Mouse (Mus musculus): Measurements from ENCODE around the gene Scamp3. TPM values are rescaled to one million over a fixed set of nuclear protein-coding genes. Genes with fewer than 3 reads are reported as not detected.

Scamp3 gene
- polyA plus RNA-seq, 1 experiment from 2014 or later = 128 TPM

DNA sequence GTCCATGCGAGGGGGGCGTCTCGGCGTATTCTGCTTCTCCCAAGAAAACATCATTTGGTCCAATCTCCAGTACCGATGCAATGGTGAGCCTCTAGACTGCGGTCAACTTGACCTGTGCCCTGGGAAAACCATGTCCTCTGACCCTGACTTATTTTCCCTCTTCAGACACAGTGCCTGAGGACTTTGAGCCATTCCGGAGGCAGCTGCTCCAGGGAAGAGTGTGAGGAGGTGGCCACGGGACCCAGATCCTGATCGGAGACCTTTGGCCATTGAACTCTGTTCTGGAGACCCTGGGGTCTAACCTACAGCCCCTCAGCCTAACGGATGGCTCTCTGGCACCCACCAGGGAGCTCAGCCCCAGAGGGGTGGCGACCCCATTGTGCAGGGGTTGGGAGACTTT is 49.1 kb downstream of the Scamp3 start:
- WGBS = 4% methylated on average over 11 of the region's 11 CpGs
- Histone ChIP-seq H3K4me2 (ENCODE audit: low read length) (peak overlapping the region; percentile 71), H3K4me1 (replicated peaks; ENCODE audit: control insufficient read depth, insufficient read depth, low read length) (peaks cover 55% of the 10 kb centered on the region), H3K36me3 (ENCODE audit: control insufficient read depth, insufficient read depth) (no peaks in the 10 kb centered on the region), H3K4me3 (replicated peaks; ENCODE audit: low read length) (peak overlapping the region; percentile 48), H3K27ac (ENCODE audit: low read length) (peak overlapping the region; percentile 89), H3K9ac (replicated peaks; ENCODE audit: low read depth, low read length) (peak overlapping the region; percentile 58), H3K9me3 (ENCODE audit: control insufficient read depth, low read length) (no peaks in the 10 kb centered on the region), H3K27me3 (replicated peaks; ENCODE audit: control insufficient read depth, insufficient read depth, low read length) (no peaks in the 10 kb centered on the region)
- no peak for ATAC-seq

DNA sequence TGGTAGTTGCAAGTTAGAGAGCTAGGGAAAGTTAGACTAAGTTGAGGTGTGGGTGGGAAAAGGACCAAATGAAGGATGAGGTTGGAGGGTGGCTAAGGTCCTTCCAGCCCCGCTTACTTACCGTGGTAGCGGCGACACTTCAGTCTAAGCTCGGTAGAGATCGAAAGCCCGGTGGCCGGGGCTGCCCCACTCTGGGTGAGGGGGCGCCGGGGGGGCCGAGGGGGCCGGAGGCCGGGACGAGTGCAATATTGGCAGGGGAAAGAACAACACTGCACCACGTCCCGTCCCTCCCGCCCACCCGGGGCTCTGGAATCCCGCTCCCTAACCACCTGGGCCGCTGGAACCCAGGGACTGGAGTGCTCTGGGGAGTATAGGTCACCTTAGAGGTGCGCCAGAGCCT is 49.6 kb downstream of the Scamp3 start, which contains the start of gene Mtx1:
Mtx1 (minus strand) TSS at position 189 of the 400 bp plus-strand sequence.
- Histone ChIP-seq H3K4me2 (ENCODE audit: low read length) (peak within 1 kb of the TSS; percentile 71), H3K36me3 (ENCODE audit: control insufficient read depth, insufficient read depth) (no peaks in the 10 kb centered on the region), H3K4me1 (replicated peaks; ENCODE audit: control insufficient read depth, insufficient read depth, low read length) (peaks cover 55% of the 10 kb centered on the region), H3K9me3 (ENCODE audit: control insufficient read depth, low read length) (no peaks in the 10 kb centered on the region), H3K27ac (ENCODE audit: low read length) (peak within 1 kb of the TSS; percentile 89), H3K4me3 (replicated peaks; ENCODE audit: low read length) (peak within 1 kb of the TSS; percentile 48), H3K27me3 (replicated peaks; ENCODE audit: control insufficient read depth, insufficient read depth, low read length) (no peaks in the 10 kb centered on the region), H3K9ac (replicated peaks; ENCODE audit: low read depth, low read length) (peak within 1 kb of the TSS; percentile 58)
- no peak; the same call in 1 of the 2 replicates for ATAC-seq
- under 1% methylated on average over 21 of the region's 21 CpGs for WGBS

DNA sequence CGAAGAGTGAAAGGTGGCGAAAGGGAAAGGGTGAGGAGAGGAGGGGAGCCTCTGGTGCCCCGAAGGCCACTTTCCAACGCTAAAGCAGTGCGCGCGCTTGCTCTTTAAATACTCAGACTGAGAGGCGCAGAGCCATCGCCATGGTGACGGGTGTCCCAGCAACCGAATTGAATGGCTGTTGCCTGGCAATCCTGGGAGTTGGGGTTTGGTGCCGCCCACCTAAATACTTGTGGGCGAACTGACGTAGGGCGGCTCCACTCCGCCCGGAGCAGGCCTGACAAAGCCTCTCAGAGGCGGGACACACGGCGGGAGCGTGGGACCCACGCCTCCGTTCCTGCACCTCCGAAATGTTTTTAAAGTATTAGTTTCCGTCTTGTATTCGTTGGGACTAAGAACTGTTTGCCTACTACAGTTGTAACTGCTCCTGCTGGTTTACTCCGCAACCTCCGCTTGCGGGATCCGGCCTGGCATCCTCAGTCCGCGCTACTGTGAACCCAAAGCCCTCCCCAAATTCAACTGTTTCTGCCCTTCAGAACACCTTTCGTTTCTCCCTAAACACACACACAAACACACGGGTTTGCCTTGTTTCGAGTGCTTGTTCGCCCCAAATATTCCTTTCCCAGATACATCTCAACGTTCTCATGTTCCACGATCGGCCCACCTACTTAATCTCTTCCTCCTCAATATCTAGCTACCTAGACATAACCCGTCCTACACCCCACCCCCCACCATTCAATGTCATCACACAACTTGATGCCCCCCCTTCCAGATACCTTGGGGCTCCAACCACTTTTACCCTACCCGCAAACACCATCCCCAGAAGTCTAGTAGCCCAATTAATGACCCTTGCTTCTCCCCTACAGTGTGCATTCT is 50.3 kb downstream of the Scamp3 start:
- Histone ChIP-seq H3K9me3 (ENCODE audit: control insufficient read depth, low read length) (no peaks in the 10 kb centered on the region), H3K27me3 (replicated peaks; ENCODE audit: control insufficient read depth, insufficient read depth, low read length) (no peaks in the 10 kb centered on the region)

DNA sequence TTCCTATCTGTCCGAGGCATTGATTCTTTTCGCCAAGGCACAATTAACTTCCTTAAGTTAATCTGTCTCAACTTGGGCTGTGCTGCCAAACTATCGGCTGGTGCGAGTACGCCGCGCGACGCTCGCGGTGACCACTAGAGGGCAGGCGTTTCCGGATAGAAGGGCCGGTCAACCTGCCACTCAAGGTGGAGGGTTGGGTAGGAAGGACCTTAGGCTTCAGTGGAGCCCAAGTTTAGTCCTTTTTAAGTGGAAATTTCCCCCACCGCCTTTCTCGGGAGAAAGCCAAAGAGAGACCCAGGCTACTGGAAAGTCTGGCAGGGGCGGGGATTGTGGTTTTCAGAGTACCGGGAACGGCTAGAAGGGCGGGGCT is 50.9 kb downstream of the Scamp3 start:
- Histone ChIP-seq H3K9me3 (ENCODE audit: control insufficient read depth, low read length) (no peaks in the 10 kb centered on the region), H3K4me3 (replicated peaks; ENCODE audit: low read length) (peak overlapping the region; percentile 48), H3K4me2 (ENCODE audit: low read length) (peak overlapping the region; percentile 71), H3K4me1 (replicated peaks; ENCODE audit: control insufficient read depth, insufficient read depth, low read length) (peaks cover 55% of the 10 kb centered on the region), H3K36me3 (ENCODE audit: control insufficient read depth, insufficient read depth) (no peaks in the 10 kb centered on the region), H3K9ac (replicated peaks; ENCODE audit: low read depth, low read length) (peak overlapping the region; percentile 58), H3K27ac (ENCODE audit: low read length) (peak overlapping the region; percentile 89), H3K27me3 (replicated peaks; ENCODE audit: control insufficient read depth, insufficient read depth, low read length) (no peaks in the 10 kb centered on the region)
- under 1% methylated on average over 19 of the region's 20 CpGs for WGBS
- peak; percentile 36 for ATAC-seq

More for the DNA sequence above, 50.3 kb downstream of the Scamp3 start:
- peak; percentile 87 for ATAC-seq
- H3K4me2 ChIP-seq (ENCODE audit: low read length) = peak overlapping the region; percentile 71
- peaks cover 55% of the 10 kb centered on the region for H3K4me1 ChIP-seq (replicated peaks; ENCODE audit: control insufficient read depth, insufficient read depth, low read length)
- peak overlapping the region; percentile 48 for H3K4me3 ChIP-seq (replicated peaks; ENCODE audit: low read length)
- WGBS = under 1% methylated on average over 41 of the region's 41 CpGs
- peak overlapping the region; percentile 89 for H3K27ac ChIP-seq (ENCODE audit: low read length)
- H3K36me3 ChIP-seq (ENCODE audit: control insufficient read depth, insufficient read depth) = no peaks in the 10 kb centered on the region
- peak overlapping the region; percentile 58 for H3K9ac ChIP-seq (replicated peaks; ENCODE audit: low read depth, low read length)

DNA sequence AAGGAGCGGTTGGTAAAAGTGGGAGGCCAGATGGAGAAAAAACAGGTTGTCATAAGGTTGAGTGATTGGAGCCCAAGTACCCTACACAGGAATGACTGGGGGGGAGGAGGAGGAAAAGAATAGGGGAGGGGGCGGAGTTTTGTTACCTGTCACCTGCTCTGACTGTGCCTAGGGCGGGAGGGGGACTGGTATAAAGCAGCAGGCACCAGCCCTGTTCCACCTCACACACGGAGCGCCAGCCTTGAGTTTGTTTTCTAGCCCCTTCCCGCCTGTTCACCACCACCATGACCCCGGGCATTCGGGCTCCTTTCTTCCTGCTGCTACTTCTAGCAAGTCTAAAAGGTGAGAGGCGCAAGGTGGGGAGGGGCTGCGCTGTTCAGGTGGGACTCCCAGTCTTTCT is 51.6 kb downstream of the Scamp3 start, which contains the start of gene Muc1:
Muc1 (plus strand) TSS at position 222 of the 400 bp plus-strand sequence.
- Histone ChIP-seq H3K4me2 (ENCODE audit: low read length) (peak within 1 kb of the TSS; percentile 71), H3K27me3 (replicated peaks; ENCODE audit: control insufficient read depth, insufficient read depth, low read length) (no peaks in the 10 kb centered on the region), H3K36me3 (ENCODE audit: control insufficient read depth, insufficient read depth) (0 out of 2 replicates have a peak, but pooled peaks cover 2% of the 10 kb centered on the region), H3K4me1 (replicated peaks; ENCODE audit: control insufficient read depth, insufficient read depth, low read length) (peaks cover 48% of the 10 kb centered on the region), H3K9ac (replicated peaks; ENCODE audit: low read depth, low read length) (peak within 1 kb of the TSS; percentile 58), H3K4me3 (replicated peaks; ENCODE audit: low read length) (peak within 1 kb of the TSS; percentile 48), H3K27ac (ENCODE audit: low read length) (peak within 1 kb of the TSS; percentile 89), H3K9me3 (ENCODE audit: control insufficient read depth, low read length) (no peaks in the 10 kb centered on the region)
- WGBS = 36% methylated on average over 10 of the region's 10 CpGs
- ATAC-seq = no peak

DNA sequence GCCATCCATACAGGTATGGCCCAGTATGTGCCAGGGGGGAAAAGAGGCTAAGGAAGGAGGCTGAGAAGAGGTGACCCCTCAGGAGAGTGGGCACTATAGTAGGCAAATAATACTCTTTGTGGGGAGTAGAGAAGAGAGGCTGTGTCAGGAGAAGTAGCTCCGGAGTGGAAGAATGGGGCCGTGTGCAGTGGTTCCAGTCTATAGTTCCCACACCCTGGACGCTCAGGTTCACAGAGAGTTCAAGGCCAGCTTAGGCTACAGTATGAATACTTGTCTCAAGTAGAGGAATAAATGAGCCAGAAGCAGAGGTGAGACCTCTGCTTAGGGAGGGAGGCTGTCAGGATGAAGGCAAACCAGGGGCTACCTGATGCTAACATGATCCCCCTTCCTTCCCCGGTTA is 52.0 kb downstream of the Scamp3 start:
- no peak overlapping the region for H3K4me2 ChIP-seq (ENCODE audit: low read length)
- 0 out of 2 replicates have a peak, but pooled peaks cover 2% of the 10 kb centered on the region for H3K36me3 ChIP-seq (ENCODE audit: control insufficient read depth, insufficient read depth)
- H3K27ac ChIP-seq (ENCODE audit: low read length) = no peak overlapping the region
- peaks cover 44% of the 10 kb centered on the region for H3K4me1 ChIP-seq (replicated peaks; ENCODE audit: control insufficient read depth, insufficient read depth, low read length)
- ATAC-seq = no peak
- no peaks in the 10 kb centered on the region for H3K9me3 ChIP-seq (ENCODE audit: control insufficient read depth, low read length)
- 46% methylated on average over 4 of the region's 4 CpGs for WGBS
- no peak overlapping the region for H3K4me3 ChIP-seq (replicated peaks; ENCODE audit: low read length)
- no peaks in the 10 kb centered on the region for H3K27me3 ChIP-seq (replicated peaks; ENCODE audit: control insufficient read depth, insufficient read depth, low read length)
- no peak overlapping the region for H3K9ac ChIP-seq (replicated peaks; ENCODE audit: low read depth, low read length)

DNA sequence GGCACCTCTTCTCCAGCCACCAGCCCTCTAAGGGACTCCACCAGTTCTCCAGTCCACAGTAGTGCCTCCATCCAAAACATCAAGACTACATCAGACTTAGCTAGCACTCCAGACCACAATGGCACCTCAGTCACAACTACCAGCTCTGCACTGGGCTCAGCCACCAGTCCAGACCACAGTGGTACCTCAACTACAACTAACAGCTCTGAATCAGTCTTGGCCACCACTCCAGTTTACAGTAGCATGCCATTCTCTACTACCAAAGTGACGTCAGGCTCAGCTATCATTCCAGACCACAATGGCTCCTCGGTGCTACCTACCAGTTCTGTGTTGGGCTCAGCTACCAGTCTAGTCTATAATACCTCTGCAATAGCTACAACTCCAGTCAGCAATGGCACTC is 53.3 kb downstream of the Scamp3 start:
- 83% methylated on average over 2 of the region's 2 CpGs for WGBS
- H3K4me3 ChIP-seq (replicated peaks; ENCODE audit: low read length) = no peak overlapping the region
- no peaks in the 10 kb centered on the region for H3K27me3 ChIP-seq (replicated peaks; ENCODE audit: control insufficient read depth, insufficient read depth, low read length)

DNA sequence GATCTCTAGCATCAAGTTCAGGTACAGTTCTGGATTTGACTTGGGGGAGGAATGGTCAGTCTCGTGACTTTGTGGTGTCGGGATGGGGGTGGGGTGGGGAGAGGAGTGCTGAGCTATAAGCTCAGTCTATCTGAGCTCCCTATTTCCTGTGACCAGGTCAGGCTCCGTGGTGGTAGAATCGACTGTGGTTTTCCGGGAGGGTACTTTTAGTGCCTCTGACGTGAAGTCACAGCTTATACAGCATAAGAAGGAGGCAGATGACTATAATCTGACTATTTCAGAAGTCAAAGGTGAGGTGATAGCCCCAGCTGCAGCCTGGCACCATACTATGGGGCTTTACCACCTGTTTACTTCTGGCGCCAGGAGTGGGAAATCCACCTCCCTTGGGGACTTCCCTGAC is 54.1 kb downstream of the Scamp3 start:
- peaks cover 8% of the 10 kb centered on the region for H3K36me3 ChIP-seq (ENCODE audit: control insufficient read depth, insufficient read depth)
- 78% methylated on average over 7 of the region's 7 CpGs for WGBS
- no peak overlapping the region for H3K4me3 ChIP-seq (replicated peaks; ENCODE audit: low read length)
- H3K4me1 ChIP-seq (replicated peaks; ENCODE audit: control insufficient read depth, insufficient read depth, low read length) = peaks cover 23% of the 10 kb centered on the region
- no peak overlapping the region for H3K27ac ChIP-seq (ENCODE audit: low read length)
- no peak overlapping the region for H3K4me2 ChIP-seq (ENCODE audit: low read length)
- no peaks in the 10 kb centered on the region for H3K9me3 ChIP-seq (ENCODE audit: control insufficient read depth, low read length)
- H3K9ac ChIP-seq (replicated peaks; ENCODE audit: low read depth, low read length) = no peak overlapping the region
- no peak for ATAC-seq
- no peaks in the 10 kb centered on the region for H3K27me3 ChIP-seq (replicated peaks; ENCODE audit: control insufficient read depth, insufficient read depth, low read length)

More for the DNA sequence above, 53.3 kb downstream of the Scamp3 start:
- Histone ChIP-seq H3K36me3 (ENCODE audit: control insufficient read depth, insufficient read depth) (peaks cover 7% of the 10 kb centered on the region), H3K9ac (replicated peaks; ENCODE audit: low read depth, low read length) (no peak overlapping the region), H3K4me2 (ENCODE audit: low read length) (no peak overlapping the region), H3K4me1 (replicated peaks; ENCODE audit: control insufficient read depth, insufficient read depth, low read length) (peaks cover 31% of the 10 kb centered on the region), H3K27ac (ENCODE audit: low read length) (no peak overlapping the region), H3K9me3 (ENCODE audit: control insufficient read depth, low read length) (no peaks in the 10 kb centered on the region)
- no peak for ATAC-seq

DNA sequence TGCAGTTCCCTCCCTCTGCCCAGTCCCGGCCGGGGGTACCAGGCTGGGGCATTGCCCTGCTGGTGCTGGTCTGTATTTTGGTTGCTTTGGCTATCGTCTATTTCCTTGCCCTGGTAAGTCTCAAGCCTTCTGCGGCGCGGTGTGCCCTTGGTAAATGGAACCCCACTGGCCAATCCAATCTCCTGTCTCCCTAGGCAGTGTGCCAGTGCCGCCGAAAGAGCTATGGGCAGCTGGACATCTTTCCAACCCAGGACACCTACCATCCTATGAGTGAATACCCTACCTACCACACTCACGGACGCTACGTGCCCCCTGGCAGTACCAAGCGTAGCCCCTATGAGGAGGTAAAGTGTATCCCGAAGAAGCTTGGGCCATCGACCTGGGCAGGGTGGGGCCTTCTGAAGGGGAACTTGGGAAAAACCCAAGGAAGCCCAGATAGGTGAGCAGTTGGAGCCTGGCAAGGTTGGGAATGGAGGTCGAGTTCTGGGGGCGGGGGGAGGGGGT is 54.6 kb downstream of the Scamp3 start:
- no peak for ATAC-seq
- Histone ChIP-seq H3K4me2 (ENCODE audit: low read length) (no peak overlapping the region), H3K27me3 (replicated peaks; ENCODE audit: control insufficient read depth, insufficient read depth, low read length) (no peaks in the 10 kb centered on the region), H3K27ac (ENCODE audit: low read length) (no peak overlapping the region), H3K9me3 (ENCODE audit: control insufficient read depth, low read length) (no peaks in the 10 kb centered on the region), H3K36me3 (ENCODE audit: control insufficient read depth, insufficient read depth) (peaks cover 10% of the 10 kb centered on the region), H3K4me1 (replicated peaks; ENCODE audit: control insufficient read depth, insufficient read depth, low read length) (peaks cover 18% of the 10 kb centered on the region), H3K9ac (replicated peaks; ENCODE audit: low read depth, low read length) (no peak overlapping the region), H3K4me3 (replicated peaks; ENCODE audit: low read length) (no peak overlapping the region)
- 79% methylated on average over 16 of the region's 16 CpGs for WGBS

Data from forebrain, embryonic 16.5 days (tissue).